Mouse (Mus musculus) layer of hippocampus, adult 2 months (tissue): ENCODE measurements around the gene Ubl7. TPM values are rescaled to one million over a fixed set of nuclear protein-coding genes. Genes with fewer than 3 reads are reported as not detected.

Experiments used
- DNase-seq, 2 experiments: peaks; one replicate each; pipeline ENCODE4 v3.0.0; 2022; ENCODE audit warnings: low spot score in 2 of 2
- H3K27ac ChIP-seq: fragments of 200-600 bp; 2 replicates; pipeline ENCODE4 v1.8.1; 2022
- H3K4me3 ChIP-seq: fragments of 200-600 bp; 2 replicates; pipeline ENCODE4 v1.8.1; 2022; ENCODE audit warnings: mild to moderate bottlenecking
- CTCF ChIP-seq: fragments of 200-600 bp; conservative IDR thresholded peaks from 2 replicates; pipeline ENCODE4 v1.8.1; 2022; ENCODE audit warnings: antibody characterized with exemption, mild to moderate bottlenecking, moderate library complexity
- total RNA-seq, 2 experiments: library from RNA; stranded (reverse); gene quantifications; 2 replicates each; pipeline ENCODE4 v1.2.3; 2021

The Ubl7 gene
- total RNA-seq, 2 experiments from 2014 or later: 98.5 to 98.7 TPM

DNA sequence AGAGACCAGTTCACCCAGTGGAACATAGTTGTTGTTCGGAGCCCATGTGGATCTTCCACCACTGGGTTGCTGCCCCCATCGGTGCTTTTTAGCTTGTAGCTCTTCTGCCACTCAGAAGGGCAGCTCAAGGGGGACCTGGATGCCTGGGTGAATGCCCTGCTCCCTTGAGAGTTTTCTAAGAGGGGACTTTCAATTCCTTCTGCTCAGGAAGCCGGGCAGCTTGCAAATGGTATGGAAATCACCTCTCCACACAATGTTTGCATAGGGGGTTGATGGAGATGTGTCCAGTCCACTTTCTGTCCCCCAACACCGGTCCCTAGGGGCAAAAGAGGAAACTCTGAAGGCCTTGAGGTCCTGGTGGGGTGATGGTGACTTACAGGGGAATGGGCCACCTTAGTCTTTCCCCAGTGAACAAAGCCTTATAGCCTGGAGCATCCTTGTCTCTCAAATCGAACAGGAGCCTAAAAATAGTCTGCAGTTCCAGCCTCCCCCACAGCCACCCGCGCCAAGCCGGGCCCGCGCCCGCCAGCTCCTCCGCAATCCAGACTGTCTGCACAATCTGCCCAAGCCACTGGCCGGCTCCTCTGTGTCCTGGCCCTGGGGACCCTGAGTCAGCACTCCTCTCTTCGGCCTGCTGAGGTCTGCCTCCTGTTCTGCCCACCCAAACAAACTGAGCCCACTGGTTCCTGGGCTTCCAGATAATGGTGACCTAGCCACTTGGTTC is 56.6 kb downstream of the Ubl7 start:
- DNase-seq: peak; percentile 50 to 71
- peak; percentile 51 for TF ChIP-seq CTCF
- H3K27ac ChIP-seq: peak overlapping the region; percentile 90
- H3K4me3 ChIP-seq: no peak overlapping the region

DNA sequence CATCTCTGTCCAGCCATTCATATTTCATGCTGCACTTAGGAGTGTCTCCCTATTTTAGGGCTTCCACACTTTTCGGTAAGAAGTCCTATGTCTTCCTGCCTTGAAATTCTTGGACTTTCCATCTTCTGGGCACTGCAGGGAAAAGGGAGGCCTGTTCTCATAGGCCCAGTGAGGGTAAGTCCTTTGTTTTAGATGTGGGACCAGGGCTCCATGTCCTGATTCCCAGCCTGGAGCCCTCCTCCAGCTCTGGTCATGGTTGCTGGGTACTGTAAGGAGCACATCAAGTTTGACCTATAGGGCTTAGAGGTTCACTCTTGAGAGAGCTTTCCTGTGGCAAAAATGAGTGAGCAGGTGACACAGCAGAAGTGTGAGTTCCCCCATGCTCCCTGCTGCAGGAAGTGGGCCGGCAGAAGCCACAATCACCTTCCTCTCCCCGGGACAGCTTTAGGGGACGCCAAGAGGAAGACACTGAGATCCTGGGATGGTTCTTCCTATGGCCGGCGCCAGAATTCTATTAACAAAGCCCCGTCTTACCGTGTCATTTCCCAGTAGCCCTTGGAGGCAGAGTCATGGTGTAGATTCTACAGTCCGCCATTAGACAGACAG is 57.5 kb downstream of the Ubl7 start:
- peak overlapping the region; percentile 90 for H3K27ac ChIP-seq
- DNase-seq: no peak
- no peak overlapping the region for H3K4me3 ChIP-seq
- no peak for TF ChIP-seq CTCF

- H3K27ac ChIP-seq: peak overlapping the region; percentile 90; the same call in 1 of the 2 replicates
- no peak for TF ChIP-seq CTCF
- no peak for DNase-seq
- no peak overlapping the region for H3K4me3 ChIP-seq
These were observed 58.2 kb downstream of the Ubl7 start for GRCm38 (mm10) chr9:57968783-57969542.

GRCm38 (mm10) chr9:57969736-57970495 is 59.1 kb downstream of the Ubl7 start:
- DNase-seq: no peak
- TF ChIP-seq CTCF: no peak
- H3K27ac ChIP-seq: peak overlapping the region; percentile 90; the same call in 1 of the 2 replicates
- H3K4me3 ChIP-seq: no peak overlapping the region

DNA sequence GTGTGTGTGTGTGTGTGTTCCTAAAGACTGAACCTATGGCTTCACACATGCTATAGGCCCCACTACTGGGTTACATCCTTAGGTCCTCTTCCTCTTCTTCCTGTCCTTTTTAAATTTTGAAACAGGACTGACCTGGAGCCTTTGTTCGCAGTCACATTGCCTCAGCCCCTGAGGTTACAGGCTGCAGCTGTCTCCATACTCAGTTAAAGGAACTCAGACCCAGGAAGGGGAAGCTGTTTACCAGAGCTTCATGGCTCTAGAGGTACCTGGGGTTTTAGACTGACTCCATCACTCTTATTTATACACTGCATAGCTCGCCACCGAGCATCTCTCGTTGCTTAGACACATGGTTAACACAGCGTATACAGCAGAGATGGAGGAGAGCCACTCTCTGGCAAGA is 60.6 kb downstream of the Ubl7 start:
- no peak for DNase-seq
- H3K4me3 ChIP-seq: no peak overlapping the region
- TF ChIP-seq CTCF: no peak
- H3K27ac ChIP-seq: peak overlapping the region; percentile 51; the same call in 1 of the 2 replicates

DNA sequence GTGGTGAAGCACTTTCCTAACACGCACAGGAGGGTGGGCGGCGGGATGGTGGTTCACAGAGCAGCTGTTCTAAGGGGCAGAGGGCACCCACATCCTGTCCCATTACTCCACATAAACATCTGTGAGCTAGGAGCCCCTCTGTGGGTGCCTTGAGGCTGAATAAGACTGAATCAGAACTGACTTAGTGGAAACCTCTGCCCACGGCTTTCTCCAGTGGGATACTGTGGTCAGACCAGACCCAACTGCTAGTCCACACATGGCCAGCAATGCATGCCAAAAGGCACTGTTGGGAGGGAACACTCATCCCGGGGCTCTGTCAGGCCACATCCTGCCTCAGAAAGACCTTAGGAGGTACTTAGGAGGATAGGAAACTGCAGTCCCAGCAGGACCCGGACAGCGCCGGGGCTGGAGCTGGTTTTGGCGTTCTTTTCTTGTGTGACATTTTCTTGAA is 61.4 kb downstream of the Ubl7 start:
- no peak overlapping the region for H3K4me3 ChIP-seq
- no peak for TF ChIP-seq CTCF
- H3K27ac ChIP-seq: peak overlapping the region; percentile 51
- DNase-seq: no peak

- TF ChIP-seq CTCF: no peak
- H3K27ac ChIP-seq: peak overlapping the region; percentile 51
These were observed 62.1 kb downstream of the Ubl7 start for GRCm38 (mm10) chr9:57972776-57973439.

DNA sequence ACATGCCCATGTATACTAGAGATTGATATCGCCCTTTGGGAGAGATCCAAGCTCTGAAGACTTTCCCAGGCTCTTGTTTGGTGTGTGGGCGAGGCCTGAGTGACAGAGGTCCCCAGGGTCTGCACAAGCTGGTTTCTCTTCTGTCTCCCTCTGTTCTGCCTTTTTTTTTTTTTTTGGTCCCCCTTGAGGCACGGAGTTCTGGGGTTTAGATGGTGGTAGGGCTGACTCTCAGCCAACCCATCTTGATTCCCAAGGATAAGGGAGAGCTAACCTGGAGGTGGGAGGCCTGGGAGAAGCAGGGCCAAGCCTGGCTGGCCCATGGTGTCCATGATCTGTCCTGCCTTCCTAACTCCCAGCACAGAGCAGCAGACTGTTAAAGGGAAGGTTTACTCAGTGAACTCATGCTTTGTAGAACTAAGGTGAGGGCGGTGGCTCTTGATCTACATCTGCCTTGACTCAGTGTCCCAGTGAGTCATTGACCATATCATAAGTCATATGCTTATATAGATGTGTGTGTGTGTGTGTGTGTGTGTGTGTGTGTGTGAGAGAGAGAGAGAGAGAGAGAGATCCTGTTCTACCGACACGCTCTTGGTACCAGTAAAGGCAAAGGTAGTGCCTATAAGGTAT is 62.8 kb downstream of the Ubl7 start:
- no peak for DNase-seq
- Histone ChIP-seq H3K27ac (no peak overlapping the region), H3K4me3 (no peak overlapping the region)
- TF ChIP-seq CTCF: no peak

More at GRCm38 (mm10) chr9:57972776-57973439, 62.1 kb downstream of the Ubl7 start:
- H3K4me3 ChIP-seq: no peak overlapping the region
- DNase-seq: no peak

DNA sequence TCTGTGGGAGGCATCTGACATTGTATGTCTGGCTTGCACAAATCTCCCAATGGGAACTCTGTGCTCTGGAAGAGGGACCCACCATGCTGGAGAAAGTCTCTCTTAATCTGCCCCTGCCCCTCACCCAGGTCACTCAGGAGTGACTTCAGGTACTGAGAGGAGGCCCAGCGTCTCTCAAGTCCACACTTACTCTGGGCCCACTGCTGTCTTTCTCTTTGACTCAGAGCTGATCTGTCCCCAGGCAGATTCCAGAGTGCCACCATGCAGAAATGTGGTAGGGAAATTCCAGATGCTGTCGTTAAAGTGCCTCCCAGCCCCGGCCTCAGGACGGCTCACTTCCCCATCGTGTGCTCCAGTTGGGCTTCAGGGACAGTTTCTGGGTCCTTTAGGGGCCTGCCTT is 63.4 kb downstream of the Ubl7 start:
- H3K4me3 ChIP-seq: no peak overlapping the region
- DNase-seq: no peak
- H3K27ac ChIP-seq: no peak overlapping the region
- TF ChIP-seq CTCF: no peak

DNA sequence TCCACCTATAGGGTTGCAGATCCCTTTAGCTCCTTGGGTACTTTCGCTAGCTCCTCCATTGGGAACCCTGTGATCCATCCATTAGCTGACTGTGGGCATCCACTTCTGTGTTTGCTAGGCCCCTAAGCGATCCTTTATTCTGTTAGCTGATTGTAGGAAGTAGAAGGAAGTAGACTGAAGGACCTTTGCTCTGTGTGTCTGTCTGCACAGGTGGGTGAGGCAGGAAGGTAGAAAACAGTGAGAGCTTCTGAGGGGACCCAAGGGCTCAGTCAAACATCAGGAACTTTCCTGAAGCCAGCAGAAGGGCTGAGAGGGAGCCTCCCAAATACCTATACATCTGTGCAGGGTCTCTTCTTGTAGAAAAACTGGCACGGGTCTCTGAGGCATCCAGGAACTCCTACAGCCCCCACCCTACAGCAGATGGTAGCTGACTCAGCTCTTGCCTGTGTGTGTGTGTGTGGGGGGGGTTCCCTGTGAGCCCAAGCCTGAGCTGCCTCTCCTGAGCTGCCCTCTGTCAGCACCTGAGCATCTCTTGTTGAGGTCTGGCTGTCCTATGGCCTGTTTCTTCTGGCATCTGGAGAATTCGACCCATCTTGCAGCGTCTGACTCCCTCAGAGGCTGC is 64.5 kb downstream of the Ubl7 start:
- DNase-seq: no peak
- no peak overlapping the region for H3K27ac ChIP-seq

GRCm38 (mm10) chr9:57978025-57978424 is 67.2 kb downstream of the Ubl7 start:
- no peak for DNase-seq
- no peak for TF ChIP-seq CTCF
- no peak overlapping the region for H3K4me3 ChIP-seq
- H3K27ac ChIP-seq: no peak overlapping the region

More for the DNA sequence above, 64.5 kb downstream of the Ubl7 start:
- TF ChIP-seq CTCF: no peak
- no peak overlapping the region for H3K4me3 ChIP-seq

GRCm38 (mm10) chr9:57978858-57979257 is 68.1 kb downstream of the Ubl7 start:
- no peak for TF ChIP-seq CTCF
- no peak for DNase-seq
- Histone ChIP-seq H3K4me3 (no peak overlapping the region), H3K27ac (no peak overlapping the region)

Other genes with a start within 250 kb of the Ubl7 start
- not detected for gene Cyp1a2, start 227.3 kb upstream of the Ubl7 start, total RNA-seq
- under 1 TPM in 1 of 2 experiments, not detected in 1; 0.12 TPM for gene Cyp1a1, start 223.1 kb upstream of the Ubl7 start, total RNA-seq
- gene Edc3, start 202.4 kb upstream of the Ubl7 start, total RNA-seq: 10 to 100 TPM; 13.2 to 14.1 TPM
- 10 to 100 TPM; 80.2 to 83.4 TPM for gene Clk3, start 145.1 kb upstream of the Ubl7 start, total RNA-seq
- 1 to 10 TPM; 8.1 to 9.2 TPM for gene Arid3b, start 74.2 kb upstream of the Ubl7 start, total RNA-seq
- 100 to 1,000 TPM in 1 of 2 experiments, 10 to 100 TPM in 1; 94.4 to 102 TPM for gene Sema7a, start 29.1 kb downstream of the Ubl7 start, total RNA-seq
- gene Cyp11a1, start 95.4 kb downstream of the Ubl7 start, total RNA-seq: 1 to 10 TPM in 1 of 2 experiments, under 1 TPM in 1; 0.79 to 1.7 TPM
- 10 to 100 TPM; 17.1 to 17.7 TPM for gene Stra6, start 152.8 kb downstream of the Ubl7 start, total RNA-seq
- under 1 TPM; 0.29 to 0.49 TPM for gene Ccdc33, start 207.8 kb downstream of the Ubl7 start, total RNA-seq